Mouse (Mus musculus) CD4-positive, CD25-positive, alpha-beta regulatory T cell, adult 9 weeks (primary cell): ENCODE data around the gene Gna13. TPM values are rescaled to one million over a fixed set of nuclear protein-coding genes. Genes with fewer than 3 reads are reported as not detected.

Experiments used
- polyA plus RNA-seq: library from polyadenylated mRNA; unstranded; fragments of 100-300 nt; shearing (Covaris generic); gene quantifications from one replicate; pipeline ENCODE4 v1.2.1, GENCODE M21; 2017

Gene Gna13
- polyA plus RNA-seq: 52.3 TPM

GRCm38 (mm10) chr11:109362463-109363190, at the start of gene Gna13:
TSS of gene Gna13 (plus strand) at chr11:109362831.

DNA sequence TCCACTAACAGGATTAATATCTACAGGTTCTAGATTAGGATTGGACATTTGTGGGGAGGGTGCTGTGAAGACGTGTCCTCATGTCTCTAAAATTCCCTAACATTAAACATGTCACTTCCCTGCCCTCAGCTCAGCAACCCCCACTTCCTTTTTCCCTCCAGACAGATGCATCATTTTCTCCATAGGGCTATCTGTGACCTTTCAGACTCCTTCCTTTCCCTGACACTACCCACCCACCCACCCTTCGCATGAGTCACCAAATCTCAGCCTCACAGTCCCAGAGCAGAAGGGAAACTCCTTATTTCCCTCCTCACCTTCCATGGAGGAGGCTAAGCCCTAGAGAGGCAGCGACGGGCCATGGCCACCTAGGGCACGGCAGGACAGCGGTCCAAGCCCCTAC, 51.0 kb downstream of the Gna13 start, which contains the start of gene 9930022D16Rik:
Gene 9930022D16Rik, plus strand, starts transcription at position 301 of the 400 bp plus-strand sequence.

GRCm38 (mm10) chr11:109425392-109426271, 63.0 kb downstream of the Gna13 start, which contains the start of gene Amz2:
TSS of gene Amz2 (plus strand) at chr11:109425946.

Other genes starting within 250 kb of the Gna13 start
- not detected for gene E030025P04Rik, start 218.5 kb upstream of the Gna13 start, polyA plus RNA-seq
- gene Rgs9, start 64.7 kb upstream of the Gna13 start, polyA plus RNA-seq: 7.9 TPM
- 0.16 TPM for gene 9930022D16Rik, start 51.1 kb downstream of the Gna13 start, polyA plus RNA-seq
- 39.7 TPM for gene Amz2, start 63.1 kb downstream of the Gna13 start, polyA plus RNA-seq
- 3.6 TPM for gene Arsg, start 110.5 kb downstream of the Gna13 start, polyA plus RNA-seq
- 18.3 TPM for gene Slc16a6, start 110.8 kb downstream of the Gna13 start, polyA plus RNA-seq
- gene Wipi1, start 249.1 kb downstream of the Gna13 start, polyA plus RNA-seq: 0.22 TPM